Mouse (Mus musculus) adrenal gland, postnatal 14 days (tissue): ENCODE measurements at regions not wholly inside any gene's neighbourhood (a gene's known extent, or its start where the extent isn't known, plus 50 kb on each side); places are given as distances from the start of the nearest gene placed in this dataset.
A peak's percentile ranks its signal among the peaks of the same experiment; 100 is the strongest.
"Not testable (repeated sequence)": the region's sequence is repeated elsewhere in the genome, so short reads cannot be mapped to it uniquely, and the experiment has no call there.

Experiments
- DNase-seq: peaks from one replicate; pipeline ENCODE4 v3.0.0; 2021; ENCODE audit warnings: mixed read lengths

DNA sequence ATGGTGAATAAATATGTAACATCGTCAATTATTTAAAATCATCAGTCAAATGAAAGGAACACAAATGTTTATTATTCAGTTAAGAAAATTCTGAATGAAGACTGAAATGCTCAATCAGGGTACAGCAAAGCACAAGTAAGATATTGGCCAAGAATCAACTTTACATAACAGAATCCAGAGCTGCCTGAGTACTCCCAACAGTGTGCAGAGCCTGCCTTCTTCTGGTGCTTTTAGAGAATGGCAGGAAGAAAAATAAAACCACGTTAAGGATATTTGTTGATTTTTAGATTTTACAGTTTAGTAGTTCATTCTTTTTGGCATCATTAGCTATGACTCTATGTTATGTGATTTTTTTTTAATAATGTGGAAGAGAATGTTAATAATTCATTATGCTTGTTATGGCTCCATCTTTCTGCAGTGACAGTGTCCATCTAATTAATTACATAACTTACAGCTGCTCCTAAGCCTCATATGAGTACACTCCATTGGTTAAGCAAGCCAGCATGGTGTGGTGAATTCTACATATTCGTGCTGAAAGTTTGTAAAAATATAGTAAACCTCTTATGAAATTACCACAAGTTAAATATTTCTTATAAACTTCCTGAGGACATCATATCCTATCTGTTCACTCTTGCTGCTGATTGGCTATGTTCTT is 579.0 kb downstream of the Kcna4 start:
- DNase-seq, result no peak

DNA sequence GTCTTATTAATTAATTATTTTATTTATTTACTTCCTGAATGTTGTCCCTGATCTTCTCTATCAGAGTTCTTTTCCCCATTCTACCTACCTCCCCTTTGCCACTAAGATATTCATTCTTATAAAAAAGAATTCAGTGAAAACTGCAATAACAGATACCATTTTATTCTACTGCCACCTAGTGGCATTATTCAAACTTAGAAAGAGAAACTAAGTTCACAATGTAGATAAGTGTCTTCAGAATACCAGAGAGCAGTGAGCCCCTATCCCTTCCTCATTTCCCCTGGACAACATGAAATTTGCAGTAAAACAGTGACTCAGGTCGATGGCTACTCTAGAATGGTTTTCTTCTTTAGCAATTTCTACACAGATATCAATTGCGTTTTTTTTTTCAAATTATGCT is 589.2 kb downstream of the Kcna4 start:
- no peak for DNase-seq

- DNase-seq, result no peak
These were observed 595.8 kb downstream of the Kcna4 start for GRCm38 (mm10) chr2:107886063-107886762.

GRCm38 (mm10) chr2:107888245-107888644 is 597.8 kb downstream of the Kcna4 start:
- no peak for DNase-seq

DNA sequence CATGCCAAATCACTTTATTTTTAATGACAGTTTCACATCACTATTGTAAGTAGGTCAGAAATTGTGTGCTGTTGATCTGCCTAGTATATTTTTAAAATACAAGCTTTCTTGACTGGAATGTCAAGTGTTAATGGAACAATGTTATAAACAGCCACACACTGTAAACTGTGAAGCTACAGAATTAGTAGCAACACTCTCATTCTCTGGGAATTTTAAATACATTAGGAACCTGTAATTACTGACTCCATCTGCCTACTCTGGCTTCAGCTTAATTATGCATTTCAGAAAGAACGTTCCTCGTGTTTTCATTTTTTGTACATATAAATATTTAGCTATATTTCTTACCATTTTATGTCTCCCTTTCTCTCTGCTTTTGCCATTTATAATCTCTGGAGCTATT is 634.7 kb downstream of the Kcna4 start:
- no peak for DNase-seq

DNA sequence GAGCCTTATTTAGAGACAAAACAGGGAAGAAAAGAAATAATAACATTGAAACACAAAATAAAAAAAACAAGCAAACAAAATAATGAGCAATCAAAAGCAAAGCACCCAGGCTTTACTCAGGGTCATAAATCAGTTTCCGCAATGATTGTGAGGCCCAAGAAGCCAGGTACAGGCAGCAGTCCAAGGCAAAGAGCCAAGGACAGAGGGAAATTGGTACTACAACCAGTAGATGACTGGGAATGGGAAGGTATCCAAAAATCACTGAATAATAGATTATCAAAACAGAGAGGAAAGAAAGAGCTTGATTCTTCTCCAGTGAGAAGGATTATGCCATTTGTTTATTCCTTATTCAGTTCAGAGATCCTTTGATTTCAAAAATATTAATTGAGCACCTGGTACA is 636.2 kb downstream of the Kcna4 start:
- DNase-seq, result peak; percentile 6

DNA sequence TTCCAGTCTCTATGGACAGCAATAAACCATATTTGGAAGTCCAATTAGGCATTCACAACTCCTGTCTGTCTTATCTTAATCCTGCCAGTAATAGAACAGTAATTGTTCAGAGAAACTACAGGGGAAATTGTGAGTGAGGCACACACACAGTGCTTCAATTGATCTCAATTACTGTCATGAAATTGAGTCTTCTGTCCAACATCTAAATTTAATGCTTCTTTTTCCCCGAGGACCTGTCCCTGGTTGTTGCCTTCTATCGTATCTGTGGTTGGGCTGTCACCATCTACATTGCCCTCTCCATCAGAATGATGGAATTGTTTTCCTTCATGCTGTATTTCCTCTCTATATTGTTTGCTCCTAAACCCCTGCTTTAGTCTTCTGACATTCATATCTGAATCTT is 644.9 kb downstream of the Kcna4 start:
- no peak for DNase-seq

DNA sequence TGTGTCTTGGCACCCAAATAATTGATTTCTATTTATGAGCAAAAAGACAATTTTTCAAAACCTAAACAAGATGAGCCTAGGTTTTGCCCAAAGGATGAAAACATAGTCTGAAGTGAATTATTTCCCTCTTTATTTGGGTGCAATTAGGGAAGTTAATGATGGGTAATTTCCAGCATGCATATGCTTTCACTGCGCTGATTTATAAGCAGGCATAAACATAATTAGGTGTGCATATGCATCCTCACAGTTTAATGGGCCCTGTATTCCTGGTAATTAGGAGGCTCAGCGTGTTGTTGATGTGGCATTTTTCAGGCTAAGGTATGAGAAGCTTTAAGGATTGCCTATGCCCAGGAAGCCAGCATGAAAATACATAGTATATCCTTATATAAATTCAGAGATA is 645.3 kb downstream of the Kcna4 start:
- DNase-seq, result no peak

DNA sequence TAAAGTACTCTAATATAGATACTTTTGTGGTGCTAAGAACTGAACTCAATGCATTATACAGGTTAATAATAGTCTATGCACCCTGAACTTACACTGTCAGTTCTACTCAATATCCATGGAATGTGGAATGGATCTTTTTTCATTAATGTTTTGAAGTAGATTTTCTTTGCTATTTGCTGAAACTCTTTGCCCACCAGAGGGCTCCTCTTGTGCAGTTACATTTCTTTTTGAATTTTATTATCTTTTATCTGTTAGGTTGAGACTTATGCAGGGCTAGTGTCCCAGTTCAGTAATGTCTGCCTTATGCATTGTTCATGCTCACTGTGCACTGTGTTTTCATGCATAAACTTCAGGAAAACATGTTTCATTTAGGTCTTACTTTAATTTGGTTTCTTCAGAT is 650.9 kb downstream of the Kcna4 start:
- DNase-seq, result no peak

GRCm38 (mm10) chr2:107945837-107946451 is 655.5 kb downstream of the Kcna4 start:
- peak; percentile 28 for DNase-seq

GRCm38 (mm10) chr2:107955608-107956127 is 665.2 kb downstream of the Kcna4 start:
- not testable (repeated sequence) for DNase-seq

GRCm38 (mm10) chr2:107963921-107964320 is 673.5 kb downstream of the Kcna4 start:
- DNase-seq, result not testable (repeated sequence)

DNA sequence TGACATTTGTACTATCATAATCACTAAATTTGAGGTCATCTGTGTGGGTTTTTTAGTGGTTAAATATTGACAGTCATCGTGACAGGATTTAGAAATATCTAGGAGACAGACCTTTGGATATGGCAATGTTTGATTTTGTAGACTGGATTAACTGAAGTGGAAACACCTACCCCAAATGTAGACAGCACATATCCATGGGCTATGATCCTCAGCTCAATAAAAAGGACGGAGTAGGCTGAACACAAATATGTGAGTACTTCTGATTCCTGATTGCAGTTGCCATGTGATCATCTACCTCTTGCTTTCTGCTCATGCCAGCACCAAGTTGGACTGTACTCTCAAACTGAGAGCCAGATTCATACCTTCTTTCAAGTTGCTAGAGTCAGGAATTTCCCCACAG is 674.4 kb downstream of the Kcna4 start:
- DNase-seq, result no peak

DNA sequence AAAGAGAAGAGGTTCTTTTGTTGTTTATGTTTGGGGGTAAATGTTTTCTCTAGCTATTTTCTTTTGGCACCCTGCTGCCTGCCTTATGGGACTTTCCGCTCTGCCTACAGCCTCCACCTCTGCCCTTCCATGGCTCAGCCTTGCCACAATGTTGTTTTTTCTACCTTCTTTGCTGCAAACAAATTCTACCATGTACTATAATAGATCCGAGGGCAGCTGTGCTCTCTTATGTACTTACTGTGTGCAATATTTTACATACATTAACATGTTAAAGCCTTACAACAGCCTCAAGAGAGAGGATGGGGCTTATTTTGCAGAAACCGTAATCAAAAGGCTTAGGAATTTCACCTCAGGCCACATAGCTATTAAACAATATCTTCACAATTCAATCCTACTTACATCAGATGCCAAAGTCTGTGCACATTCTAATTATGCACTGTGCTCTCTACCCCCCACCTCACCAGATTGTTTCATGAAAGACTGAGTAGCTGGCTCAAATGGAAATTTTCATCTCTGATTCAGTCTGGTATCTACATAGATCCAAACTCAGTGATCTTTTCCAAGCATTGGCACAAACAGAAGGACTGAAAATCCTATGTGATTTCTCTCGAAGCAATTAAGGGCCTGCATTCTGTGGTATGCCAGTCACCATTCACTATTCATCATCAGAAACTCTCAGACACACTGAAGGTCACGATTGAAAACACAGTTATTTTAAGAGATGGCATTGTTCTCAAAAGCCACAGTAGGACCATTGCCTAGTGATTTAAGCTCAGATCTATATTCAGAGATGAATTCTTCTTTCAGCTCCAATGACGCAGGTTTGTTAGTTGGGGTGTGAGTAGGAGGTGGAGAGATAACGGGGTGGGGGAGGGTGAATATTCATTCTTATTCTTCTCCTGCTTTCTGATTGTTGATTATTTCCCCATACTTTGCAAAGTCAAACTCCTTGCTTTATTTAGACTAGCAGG is 675.2 kb downstream of the Kcna4 start:
- DNase-seq, result no peak

DNA sequence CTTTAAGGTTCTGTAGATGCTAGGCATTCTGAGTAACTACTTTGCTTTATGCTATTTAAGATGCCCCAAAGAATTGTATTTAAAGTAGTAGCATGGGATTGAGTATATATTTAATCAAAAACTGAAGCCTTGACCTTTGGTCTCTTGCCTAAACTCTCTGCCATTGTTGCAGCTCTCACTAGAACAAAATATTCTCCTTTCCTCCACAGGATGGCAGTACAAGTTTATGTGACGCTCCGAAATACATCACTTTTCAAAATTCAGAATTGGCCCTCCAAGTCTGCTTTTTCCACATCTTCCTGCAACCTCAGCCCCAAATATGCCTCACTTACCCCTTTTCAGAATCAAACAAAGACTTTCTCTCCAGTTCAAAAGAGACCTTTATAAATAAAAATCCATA is 678.1 kb downstream of the Kcna4 start:
- DNase-seq, result no peak

DNA sequence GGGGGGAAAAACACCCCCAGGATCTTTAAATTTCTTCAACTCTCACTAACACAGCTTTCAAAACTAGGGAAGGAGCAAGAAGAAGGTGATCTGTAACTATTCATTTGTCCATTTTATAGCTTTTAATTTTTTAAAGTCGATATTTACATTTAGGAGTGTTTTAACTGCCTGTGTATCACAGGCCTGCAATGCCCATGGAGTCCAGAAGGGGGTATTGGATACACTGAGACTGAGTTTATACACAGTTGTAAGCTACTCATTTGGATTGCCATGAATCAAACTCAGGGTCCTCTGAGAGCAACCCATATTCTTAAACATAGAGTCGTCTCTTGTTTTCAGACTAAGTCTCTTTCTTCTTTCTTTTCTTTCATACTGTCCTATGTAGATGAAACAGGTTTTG is 679.1 kb downstream of the Kcna4 start:
- DNase-seq, result no peak

DNA sequence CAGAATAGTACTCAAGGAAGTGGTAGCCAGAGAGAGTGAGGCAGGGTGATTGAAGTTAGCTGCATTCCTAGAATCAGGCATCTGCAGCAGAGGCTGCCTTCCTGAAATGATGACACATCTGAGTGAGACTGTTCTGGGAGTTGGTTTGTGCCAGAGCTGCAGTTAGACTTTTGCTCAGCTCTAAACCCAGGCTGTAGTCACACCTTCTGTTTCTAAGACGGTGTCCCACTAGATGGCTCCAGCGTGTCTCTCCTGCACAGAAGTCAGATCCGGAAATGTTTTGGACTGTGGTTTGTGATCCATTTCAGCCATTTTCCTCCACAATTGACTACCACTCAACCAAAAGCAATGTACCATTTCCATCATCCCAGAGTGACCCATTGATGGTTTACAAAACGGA is 683.1 kb downstream of the Kcna4 start:
- DNase-seq, result no peak

DNA sequence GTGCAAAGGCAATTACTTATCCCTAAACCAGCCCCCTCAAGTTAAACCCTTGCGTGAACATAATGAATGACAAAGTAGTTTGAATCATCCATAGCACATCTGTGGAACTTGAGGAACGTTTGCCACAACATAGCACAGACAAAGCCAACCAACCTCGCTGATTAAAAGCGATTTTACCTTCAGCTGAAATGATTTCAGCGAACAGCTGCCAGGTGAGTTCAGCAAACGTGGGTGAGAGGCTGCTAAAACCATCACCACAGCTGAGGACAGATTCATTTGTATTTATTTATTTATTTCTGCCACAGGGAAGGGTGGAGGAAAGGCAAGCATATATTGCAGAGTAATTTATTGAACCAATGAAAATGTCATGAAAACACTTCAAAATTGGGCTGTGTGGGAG is 704.4 kb downstream of the Kcna4 start:
- DNase-seq, result no peak

DNA sequence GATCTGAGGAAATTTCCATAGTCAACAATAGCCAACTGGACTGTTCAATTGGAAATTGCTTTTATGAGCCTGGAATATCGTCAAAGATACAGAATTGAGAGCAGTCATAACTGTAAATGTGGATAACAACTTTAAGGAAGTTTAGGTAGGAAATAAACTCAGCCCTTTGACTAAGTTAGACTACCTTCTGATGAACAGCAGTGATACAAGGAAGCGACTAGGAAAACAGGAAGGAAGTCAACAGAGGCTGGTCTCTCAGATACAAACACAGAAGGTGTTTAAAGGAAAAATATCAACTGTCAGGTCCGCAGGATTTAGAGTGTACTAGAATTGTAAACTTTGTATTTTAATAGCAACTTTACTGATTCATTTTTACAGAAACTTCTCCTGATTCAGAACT is 721.1 kb downstream of the Kcna4 start:
- DNase-seq, result no peak

- DNase-seq, result no peak
These were observed 732.8 kb downstream of the Kcna4 start for GRCm38 (mm10) chr2:108023206-108023605.

- no peak for DNase-seq
These were observed 740.2 kb downstream of the Kcna4 start for GRCm38 (mm10) chr2:108030657-108031056.

- DNase-seq, result peak; percentile 26
These were observed 742.0 kb downstream of the Kcna4 start for GRCm38 (mm10) chr2:108032301-108033013.
